Mouse (Mus musculus): ENCODE data around the gene Samd8. TPM values are rescaled to one million over a fixed set of nuclear protein-coding genes. Genes with fewer than 3 reads are reported as not detected.

Samd8 gene
- polyA plus RNA-seq, 1 experiment from 2014 or later, result 11.6 TPM

GRCm38 (mm10) chr14:21806631-21807160 lies 56.4 kb downstream of the Samd8 start:
- Histone ChIP-seq H3K27ac (peak overlapping the region; percentile 75), H3K4me1 (replicated peaks) (no peaks in the 10 kb centered on the region), H3K4me3 (replicated peaks) (no peak overlapping the region), H3K4me2 (replicated peaks) (no peak overlapping the region), H3K9me3 (no peaks in the 10 kb centered on the region), H3K36me3 (peaks cover 2% of the 10 kb centered on the region; the same call in 1 of the 2 replicates), H3K9ac (no peak overlapping the region), H3K27me3 (replicated peaks) (no peaks in the 10 kb centered on the region)
- WGBS, result 55% methylated on average over 3 of the region's 3 CpGs
- ATAC-seq, result peak; percentile 89

GRCm38 (mm10) chr14:21808208-21808922 lies 58.0 kb downstream of the Samd8 start:
- peak; percentile 40; the same call in 1 of the 2 replicates for ATAC-seq
- H3K27ac ChIP-seq, result no peak overlapping the region
- 64% methylated on average over 8 of the region's 8 CpGs for WGBS

GRCm38 (mm10) chr14:21809418-21809817 lies 59.1 kb downstream of the Samd8 start:
- Histone ChIP-seq H3K9me3 (no peaks in the 10 kb centered on the region), H3K9ac (no peak overlapping the region), H3K27me3 (replicated peaks) (no peaks in the 10 kb centered on the region), H3K4me3 (replicated peaks) (no peak overlapping the region), H3K4me2 (replicated peaks) (no peak overlapping the region), H3K36me3 (no peaks in the 10 kb centered on the region), H3K4me1 (replicated peaks) (no peaks in the 10 kb centered on the region), H3K27ac (no peak overlapping the region)
- 89% methylated on average over 2 of the region's 2 CpGs for WGBS
- no peak for ATAC-seq

More at GRCm38 (mm10) chr14:21808208-21808922, 58.0 kb downstream of the Samd8 start:
- no peak overlapping the region for H3K4me2 ChIP-seq (replicated peaks)
- no peaks in the 10 kb centered on the region for H3K4me1 ChIP-seq (replicated peaks)
- H3K36me3 ChIP-seq, result no peaks in the 10 kb centered on the region
- H3K27me3 ChIP-seq (replicated peaks), result no peaks in the 10 kb centered on the region
- no peak overlapping the region for H3K9ac ChIP-seq
- no peaks in the 10 kb centered on the region for H3K9me3 ChIP-seq
- H3K4me3 ChIP-seq (replicated peaks), result no peak overlapping the region

GRCm38 (mm10) chr14:21811301-21811700 lies 61.0 kb downstream of the Samd8 start:
- H3K4me2 ChIP-seq (replicated peaks), result no peak overlapping the region
- no peaks in the 10 kb centered on the region for H3K9me3 ChIP-seq
- no peak overlapping the region for H3K4me3 ChIP-seq (replicated peaks)
- H3K9ac ChIP-seq, result no peak overlapping the region
- no peaks in the 10 kb centered on the region for H3K36me3 ChIP-seq
- WGBS, result 87% methylated on average over 4 of the region's 4 CpGs
- H3K27me3 ChIP-seq (replicated peaks), result no peaks in the 10 kb centered on the region
- H3K4me1 ChIP-seq (replicated peaks), result peaks cover 3% of the 10 kb centered on the region
- ATAC-seq, result no peak
- H3K27ac ChIP-seq, result no peak overlapping the region

DNA sequence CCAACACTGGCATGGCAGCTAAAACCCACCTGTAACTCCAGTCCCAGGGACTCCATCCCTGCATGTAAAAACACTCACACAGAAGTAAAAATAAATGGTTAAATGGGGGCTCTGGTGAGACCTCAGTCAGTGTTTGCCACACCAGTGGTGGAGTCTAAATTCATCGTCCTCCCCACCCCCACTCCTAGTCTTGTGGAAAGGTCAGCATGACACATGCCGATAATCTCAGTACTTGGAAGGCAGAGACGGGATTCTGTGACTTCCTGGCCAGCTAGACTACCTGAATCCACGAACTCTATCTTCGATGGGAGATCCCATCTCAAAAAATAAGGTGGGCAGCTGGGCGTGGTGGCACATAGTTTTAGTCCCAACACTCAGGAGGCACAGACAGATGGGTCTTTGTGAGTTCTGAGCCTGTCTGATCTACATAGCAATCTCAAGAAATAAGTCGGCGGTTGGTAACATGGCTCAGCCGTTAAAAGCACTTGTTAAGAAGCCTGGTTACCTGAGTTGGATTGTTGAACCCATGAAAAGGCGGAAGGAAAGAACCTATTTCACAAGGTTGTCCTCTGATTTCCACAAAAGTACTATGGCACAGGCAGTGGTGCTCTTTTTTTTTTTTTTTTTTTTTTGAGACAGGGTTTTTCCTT lies 61.5 kb downstream of the Samd8 start:
- Histone ChIP-seq H3K36me3 (no peaks in the 10 kb centered on the region), H3K27ac (no peak overlapping the region), H3K9me3 (no peaks in the 10 kb centered on the region), H3K4me2 (replicated peaks) (no peak overlapping the region), H3K4me3 (replicated peaks) (no peak overlapping the region), H3K27me3 (replicated peaks) (no peaks in the 10 kb centered on the region), H3K4me1 (replicated peaks) (peaks cover 8% of the 10 kb centered on the region), H3K9ac (no peak overlapping the region)
- ATAC-seq, result no peak
- 88% methylated on average over 10 of the region's 10 CpGs for WGBS

DNA sequence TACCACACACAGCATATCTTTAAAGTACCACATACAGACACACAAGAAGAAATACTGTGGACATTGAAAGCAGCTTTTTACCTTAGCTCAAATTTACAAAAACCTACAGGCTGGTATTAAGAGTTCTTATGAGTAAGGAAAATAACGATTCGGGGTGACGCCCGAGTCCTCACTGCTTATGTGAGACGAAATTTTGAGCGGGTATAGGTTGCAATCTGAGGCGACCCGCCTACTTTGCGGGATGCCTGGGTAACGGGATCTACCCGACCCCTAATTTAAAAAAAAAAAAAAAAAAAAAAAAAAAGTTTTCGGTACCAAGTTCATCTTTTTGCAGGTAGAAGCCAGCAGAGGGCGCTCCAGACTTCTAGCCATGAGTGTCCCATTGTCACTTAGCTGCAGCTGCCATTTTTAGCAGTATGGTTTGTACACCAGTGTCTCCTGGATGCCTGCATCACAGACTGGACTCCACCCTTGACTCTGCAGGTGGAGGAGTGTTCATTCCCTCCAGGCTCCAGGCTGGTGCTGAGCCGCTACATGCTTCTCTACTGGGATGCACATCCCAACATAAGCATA lies 62.3 kb downstream of the Samd8 start:
- H3K36me3 ChIP-seq, result no peaks in the 10 kb centered on the region
- no peak overlapping the region for H3K9ac ChIP-seq
- no peaks in the 10 kb centered on the region for H3K27me3 ChIP-seq (replicated peaks)
- H3K4me1 ChIP-seq (replicated peaks), result peaks cover 8% of the 10 kb centered on the region
- H3K27ac ChIP-seq, result no peak overlapping the region
- ATAC-seq, result peak; percentile 37; the same call in 1 of the 2 replicates
- WGBS, result 24% methylated on average over 14 of the region's 14 CpGs
- H3K9me3 ChIP-seq, result no peaks in the 10 kb centered on the region
- no peak overlapping the region for H3K4me2 ChIP-seq (replicated peaks)
- H3K4me3 ChIP-seq (replicated peaks), result no peak overlapping the region

GRCm38 (mm10) chr14:21813216-21813615 lies 62.9 kb downstream of the Samd8 start:
- no peak overlapping the region for H3K27ac ChIP-seq
- no peak overlapping the region for H3K9ac ChIP-seq
- 75% methylated on average over 4 of the region's 4 CpGs for WGBS
- no peaks in the 10 kb centered on the region for H3K36me3 ChIP-seq
- no peak for ATAC-seq
- H3K4me3 ChIP-seq (replicated peaks), result no peak overlapping the region
- no peaks in the 10 kb centered on the region for H3K27me3 ChIP-seq (replicated peaks)
- H3K4me2 ChIP-seq (replicated peaks), result no peak overlapping the region
- no peaks in the 10 kb centered on the region for H3K9me3 ChIP-seq
- H3K4me1 ChIP-seq (replicated peaks), result peaks cover 8% of the 10 kb centered on the region

GRCm38 (mm10) chr14:21813847-21814246 lies 63.5 kb downstream of the Samd8 start:
- H3K9ac ChIP-seq, result no peak overlapping the region
- H3K9me3 ChIP-seq, result no peaks in the 10 kb centered on the region
- H3K27me3 ChIP-seq (replicated peaks), result no peaks in the 10 kb centered on the region
- ATAC-seq, result no peak
- H3K4me1 ChIP-seq (replicated peaks), result peaks cover 8% of the 10 kb centered on the region
- no peak overlapping the region for H3K4me2 ChIP-seq (replicated peaks)
- whole genome bisulfite sequencing, result 83% methylated on average over 3 of the region's 3 CpGs
- H3K36me3 ChIP-seq, result no peaks in the 10 kb centered on the region
- H3K27ac ChIP-seq, result no peak overlapping the region
- H3K4me3 ChIP-seq (replicated peaks), result no peak overlapping the region

GRCm38 (mm10) chr14:21814606-21815005 lies 64.3 kb downstream of the Samd8 start:
- H3K4me3 ChIP-seq (replicated peaks), result no peak overlapping the region
- H3K4me1 ChIP-seq (replicated peaks), result peaks cover 8% of the 10 kb centered on the region
- H3K9me3 ChIP-seq, result no peaks in the 10 kb centered on the region
- H3K9ac ChIP-seq, result no peak overlapping the region
- H3K36me3 ChIP-seq, result no peaks in the 10 kb centered on the region
- no peak for ATAC-seq
- H3K27ac ChIP-seq, result no peak overlapping the region
- 91% methylated on average over 4 of the region's 4 CpGs for WGBS
- H3K4me2 ChIP-seq (replicated peaks), result no peak overlapping the region
- no peaks in the 10 kb centered on the region for H3K27me3 ChIP-seq (replicated peaks)

- Histone ChIP-seq H3K27ac (no peak overlapping the region), H3K4me3 (replicated peaks) (no peak overlapping the region), H3K27me3 (replicated peaks) (no peaks in the 10 kb centered on the region), H3K36me3 (no peaks in the 10 kb centered on the region), H3K9ac (no peak overlapping the region), H3K4me1 (replicated peaks) (peaks cover 8% of the 10 kb centered on the region), H3K9me3 (no peaks in the 10 kb centered on the region), H3K4me2 (replicated peaks) (no peak overlapping the region)
- WGBS, result 60% methylated on average over 3 of the region's 3 CpGs
- ATAC-seq, result no peak
These were observed 65.9 kb downstream of the Samd8 start for GRCm38 (mm10) chr14:21816255-21816654.

DNA sequence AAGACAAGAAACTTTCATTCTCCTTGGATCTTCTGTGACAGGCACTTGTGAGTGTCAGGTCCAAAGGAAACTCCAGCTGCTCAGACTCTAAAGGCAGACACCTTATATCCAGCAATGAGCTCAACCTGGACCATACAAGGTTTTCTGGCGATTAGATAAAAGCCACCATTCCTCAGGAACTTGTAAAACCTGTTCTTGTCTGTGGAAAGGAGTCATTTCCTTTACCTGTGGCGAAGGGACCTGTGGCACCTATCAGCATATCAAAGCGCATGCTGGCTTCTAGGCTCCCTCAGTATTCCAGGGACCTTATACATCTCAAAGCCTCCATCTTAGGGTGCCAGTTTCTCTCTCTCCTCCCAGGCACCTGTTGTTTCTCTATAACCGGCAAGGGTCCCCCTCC lies 67.1 kb downstream of the Samd8 start:
- H3K9me3 ChIP-seq, result no peaks in the 10 kb centered on the region
- no peaks in the 10 kb centered on the region for H3K27me3 ChIP-seq (replicated peaks)
- H3K9ac ChIP-seq, result no peak overlapping the region
- peak overlapping the region; percentile 49 for H3K27ac ChIP-seq
- H3K36me3 ChIP-seq, result no peaks in the 10 kb centered on the region
- 37% methylated on average over 4 of the region's 4 CpGs for WGBS
- peaks cover 8% of the 10 kb centered on the region for H3K4me1 ChIP-seq (replicated peaks)
- no peak overlapping the region for H3K4me2 ChIP-seq (replicated peaks)
- peak; percentile 77 for ATAC-seq
- H3K4me3 ChIP-seq (replicated peaks), result no peak overlapping the region

- H3K4me1 ChIP-seq (replicated peaks), result peaks cover 30% of the 10 kb centered on the region
- H3K27ac ChIP-seq, result no peak overlapping the region
- H3K36me3 ChIP-seq, result no peaks in the 10 kb centered on the region
- no peak for ATAC-seq
- H3K27me3 ChIP-seq (replicated peaks), result no peaks in the 10 kb centered on the region
- no peaks in the 10 kb centered on the region for H3K9me3 ChIP-seq
- no peak overlapping the region for H3K4me2 ChIP-seq (replicated peaks)
- WGBS, result 94% methylated on average over 4 of the region's 4 CpGs
- no peak overlapping the region for H3K4me3 ChIP-seq (replicated peaks)
- no peak overlapping the region for H3K9ac ChIP-seq
These were observed 70.7 kb downstream of the Samd8 start for GRCm38 (mm10) chr14:21820880-21821505.
